Mouse (Mus musculus): ENCODE results near the gene Tmem171.

- no peak for TF ChIP-seq CTCF (IDR thresholded peaks at IDR 0.05; ENCODE audit: insufficient read depth, low read depth, low read length)
- TF ChIP-seq POLR2A (IDR thresholded peaks at IDR 0.05; ENCODE audit: insufficient read depth, low read depth, low read length): no peak
Measured at GRCm38 (mm10) chr13:98733292-98733691, 38.7 kb upstream of the Tmem171 start.
